Mouse (Mus musculus) hindbrain, embryonic 16.5 days (tissue): ENCODE data around the gene Gpc3. TPM values are rescaled to one million over a fixed set of nuclear protein-coding genes. Genes with fewer than 3 reads are reported as not detected.
"Not testable (repeated sequence)": the region's sequence is repeated elsewhere in the genome, so short reads cannot be mapped to it uniquely, and the experiment has no call there.

Experiments
- ATAC-seq: fragments of 200-750 bp; cut with Nextera tagmentation; 2 replicates; pipeline ENCODE4 v1.8.0; 2017; ENCODE audit warnings: moderate TSS enrichment, moderate library complexity
- H3K27ac ChIP-seq: fragments of 300-500 bp; sonication (generic); 2 replicates; pipeline ENCODE4 v1.5.1; 2014; ENCODE audit warnings: low read depth, mild to moderate bottlenecking, control low read depth, low read length, moderate library complexity
- H3K27me3 ChIP-seq: fragments of 300-500 bp; sonication (generic); replicated peaks from 2 replicates; pipeline ENCODE4 v1.6.1; 2014; ENCODE audit warnings: low read length; ENCODE audit not compliant: control insufficient read depth, insufficient read depth
- H3K36me3 ChIP-seq: fragments of 300-500 bp; sonication (generic); 2 replicates; pipeline ENCODE4 v1.6.1; 2014; ENCODE audit warnings: mild to moderate bottlenecking, low read length, moderate library complexity, mixed read lengths; ENCODE audit not compliant: control insufficient read depth, insufficient read depth
- H3K4me1 ChIP-seq: fragments of 300-500 bp; sonication (generic); 2 replicates; pipeline ENCODE4 v1.6.1; 2014; ENCODE audit warnings: low read depth, low read length; ENCODE audit not compliant: control insufficient read depth, insufficient read depth
- H3K4me2 ChIP-seq: fragments of 300-500 bp; sonication (generic); 2 replicates; pipeline ENCODE4 v1.6.1; 2014; ENCODE audit warnings: mild to moderate bottlenecking, low read length, control low read depth, moderate library complexity
- H3K4me3 ChIP-seq: fragments of 300-500 bp; sonication (generic); 2 replicates; pipeline ENCODE4 v1.5.1; 2014; ENCODE audit warnings: mild to moderate bottlenecking, low read length, control low read depth, moderate library complexity
- H3K9ac ChIP-seq: fragments of 300-500 bp; sonication (generic); 2 replicates; pipeline ENCODE4 v1.6.1; 2014; ENCODE audit warnings: low read depth, mild to moderate bottlenecking, control low read depth, low read length, moderate library complexity
- H3K9me3 ChIP-seq: fragments of 300-500 bp; sonication (generic); 2 replicates; pipeline ENCODE4 v1.6.1; 2014; ENCODE audit warnings: mild to moderate bottlenecking, low read length, moderate library complexity; ENCODE audit not compliant: control insufficient read depth
- WGBS: fragments of 180-500 bp; shearing (Covaris S2); extraction: QIAGEN DNeasy Blood & Tissue Kit; methylation state at CpG from one replicate; pipeline ENCODE4 v1.1.7; 2014; 5-methylcytosine and 5-hydroxymethylcytosine counted together
- polyA plus RNA-seq: library from polyadenylated mRNA; unstranded; fragments of >200 nt; fragmentation: Nextera tagmentation; extraction: Ambion mirVana; gene quantifications from 2 replicates; pipeline ENCODE4 v1.2.1, GENCODE M21; 2015

The Gpc3 gene
- polyA plus RNA-seq, 1 experiment from 2014 or later, result 78.2 TPM

- Histone ChIP-seq H3K4me1 (no peaks in the 10 kb centered on the region), H3K36me3 (no peaks in the 10 kb centered on the region), H3K4me2 (no peak overlapping the region), H3K27ac (no peak overlapping the region), H3K9me3 (no peaks in the 10 kb centered on the region), H3K4me3 (no peak overlapping the region), H3K27me3 (no peaks in the 10 kb centered on the region), H3K9ac (no peak overlapping the region)
- no peak for ATAC-seq
- 66% methylated on average over 4 of the region's 4 CpGs for WGBS
Measured at GRCm38 (mm10) chrX:52282070-52282469, 331.7 kb downstream of the Gpc3 start.

- H3K9me3 ChIP-seq, result no peaks in the 10 kb centered on the region
- no peak overlapping the region for H3K4me3 ChIP-seq
- no peak for ATAC-seq
- WGBS, result 88% methylated on average over 6 of the region's 6 CpGs
- no peak overlapping the region for H3K4me2 ChIP-seq
- no peak overlapping the region for H3K27ac ChIP-seq
- no peaks in the 10 kb centered on the region for H3K27me3 ChIP-seq
- H3K9ac ChIP-seq, result no peak overlapping the region
- H3K36me3 ChIP-seq, result no peaks in the 10 kb centered on the region
- no peaks in the 10 kb centered on the region for H3K4me1 ChIP-seq
Measured at GRCm38 (mm10) chrX:52281103-52281900, 332.4 kb downstream of the Gpc3 start.

GRCm38 (mm10) chrX:52278687-52279359 lies 334.9 kb downstream of the Gpc3 start:
- H3K27ac ChIP-seq, result no peak overlapping the region
- no peaks in the 10 kb centered on the region for H3K36me3 ChIP-seq
- ATAC-seq, result no peak
- no peaks in the 10 kb centered on the region for H3K4me1 ChIP-seq
- H3K4me3 ChIP-seq, result no peak overlapping the region
- no peak overlapping the region for H3K4me2 ChIP-seq
- H3K9me3 ChIP-seq, result no peaks in the 10 kb centered on the region
- WGBS, result 81% methylated on average over 3 of the region's 3 CpGs
- no peak overlapping the region for H3K9ac ChIP-seq
- no peaks in the 10 kb centered on the region for H3K27me3 ChIP-seq

- Histone ChIP-seq H3K4me1 (no peaks in the 10 kb centered on the region), H3K27me3 (no peaks in the 10 kb centered on the region), H3K27ac (no peak overlapping the region), H3K36me3 (no peaks in the 10 kb centered on the region), H3K9me3 (no peaks in the 10 kb centered on the region), H3K4me3 (no peak overlapping the region), H3K4me2 (no peak overlapping the region), H3K9ac (no peak overlapping the region)
- no peak for ATAC-seq
- WGBS, result 17% methylated on average over 1 of the region's 1 CpGs
Measured at GRCm38 (mm10) chrX:52277599-52277998, 336.2 kb downstream of the Gpc3 start.

- WGBS, result 76% methylated on average over 7 of the region's 7 CpGs
Measured at GRCm38 (mm10) chrX:52273016-52273415, 340.7 kb downstream of the Gpc3 start.

GRCm38 (mm10) chrX:52261991-52262390 lies 351.8 kb downstream of the Gpc3 start:
- Histone ChIP-seq H3K4me2 (no peak overlapping the region), H3K4me1 (no peaks in the 10 kb centered on the region), H3K9me3 (no peaks in the 10 kb centered on the region), H3K4me3 (no peak overlapping the region), H3K27me3 (no peaks in the 10 kb centered on the region), H3K27ac (no peak overlapping the region), H3K9ac (no peak overlapping the region), H3K36me3 (no peaks in the 10 kb centered on the region)
- 87% methylated on average over 11 of the region's 11 CpGs for WGBS
- ATAC-seq, result no peak

More at GRCm38 (mm10) chrX:52273016-52273415, 340.7 kb downstream of the Gpc3 start:
- H3K27ac ChIP-seq, result no peak overlapping the region
- no peaks in the 10 kb centered on the region for H3K36me3 ChIP-seq
- no peaks in the 10 kb centered on the region for H3K27me3 ChIP-seq
- ATAC-seq, result no peak
- H3K4me1 ChIP-seq, result no peaks in the 10 kb centered on the region
- no peak overlapping the region for H3K9ac ChIP-seq
- no peaks in the 10 kb centered on the region for H3K9me3 ChIP-seq
- H3K4me3 ChIP-seq, result no peak overlapping the region
- H3K4me2 ChIP-seq, result no peak overlapping the region

- no peak overlapping the region for H3K27ac ChIP-seq
- no peaks in the 10 kb centered on the region for H3K4me1 ChIP-seq
- H3K4me2 ChIP-seq, result no peak overlapping the region
- no peak for ATAC-seq
- no peaks in the 10 kb centered on the region for H3K9me3 ChIP-seq
- H3K4me3 ChIP-seq, result no peak overlapping the region
- H3K36me3 ChIP-seq, result no peaks in the 10 kb centered on the region
- H3K9ac ChIP-seq, result no peak overlapping the region
- H3K27me3 ChIP-seq, result no peaks in the 10 kb centered on the region
- 73% methylated on average over 7 of the region's 7 CpGs for WGBS
Measured at GRCm38 (mm10) chrX:52261546-52261945, 352.2 kb downstream of the Gpc3 start.

- H3K27ac ChIP-seq, H3K9ac ChIP-seq, H3K36me3 ChIP-seq, H3K4me3 ChIP-seq, H3K4me1 ChIP-seq, H3K9me3 ChIP-seq, H3K27me3 ChIP-seq, H3K4me2 ChIP-seq, ATAC-seq: not testable (repeated sequence)
- 50% methylated on average over 1 of the region's 1 CpGs for WGBS
Measured at GRCm38 (mm10) chrX:52259771-52260170, 354.0 kb downstream of the Gpc3 start.

GRCm38 (mm10) chrX:52254526-52254925 lies 359.2 kb downstream of the Gpc3 start:
- no peaks in the 10 kb centered on the region for H3K4me1 ChIP-seq
- WGBS, result 71% methylated on average over 1 of the region's 1 CpGs
- no peak for ATAC-seq
- no peak overlapping the region for H3K9ac ChIP-seq
- no peak overlapping the region for H3K4me3 ChIP-seq
- no peak overlapping the region for H3K4me2 ChIP-seq
- no peaks in the 10 kb centered on the region for H3K9me3 ChIP-seq
- no peaks in the 10 kb centered on the region for H3K36me3 ChIP-seq
- H3K27me3 ChIP-seq, result no peaks in the 10 kb centered on the region
- H3K27ac ChIP-seq, result no peak overlapping the region
